Mouse (Mus musculus) heart, embryonic 12.5 days (tissue): ENCODE measurements at regions not wholly inside any gene's neighbourhood (a gene's known extent, or its start where the extent isn't known, plus 50 kb on each side); places are given as distances from the start of the nearest gene placed in this dataset.

Experiments used
- ATAC-seq: fragments of 200-750 bp; cut with Nextera tagmentation; 2 replicates; pipeline ENCODE4 v1.8.0; 2017; ENCODE audit warnings: moderate TSS enrichment, moderate library complexity; ENCODE audit not compliant: insufficient number of reproducible peaks, low FRiP score
- H3K27ac ChIP-seq: fragments of 300-500 bp; sonication (generic); 2 replicates; pipeline ENCODE4 v1.5.1; 2016; ENCODE audit warnings: mild to moderate bottlenecking, moderate library complexity; ENCODE audit not compliant: poor library complexity, severe bottlenecking
- H3K27me3 ChIP-seq: fragments of 300-500 bp; sonication (generic); replicated peaks from 2 replicates; pipeline ENCODE4 v1.6.1; 2016; ENCODE audit warnings: mild to moderate bottlenecking, moderate library complexity
- H3K36me3 ChIP-seq: fragments of 300-500 bp; sonication (generic); 2 replicates; pipeline ENCODE4 v1.6.1; 2016; ENCODE audit warnings: mild to moderate bottlenecking, moderate library complexity
- H3K4me1 ChIP-seq: fragments of 300-500 bp; sonication (generic); replicated peaks from 2 replicates; pipeline ENCODE4 v1.6.1; 2016; ENCODE audit warnings: mild to moderate bottlenecking
- H3K4me2 ChIP-seq: fragments of 300-500 bp; sonication (generic); 2 replicates; pipeline ENCODE4 v1.6.1; 2016; ENCODE audit warnings: mild to moderate bottlenecking, moderate library complexity
- H3K4me3 ChIP-seq: fragments of 300-500 bp; sonication (generic); 2 replicates; pipeline ENCODE4 v1.5.1; 2016; ENCODE audit warnings: mild to moderate bottlenecking
- H3K9ac ChIP-seq: fragments of 300-500 bp; sonication (generic); 2 replicates; pipeline ENCODE4 v1.6.1; 2016; ENCODE audit warnings: mild to moderate bottlenecking, moderate library complexity
- H3K9me3 ChIP-seq: fragments of 300-500 bp; sonication (generic); replicated peaks from 2 replicates; pipeline ENCODE4 v1.6.1; 2016; ENCODE audit warnings: mild to moderate bottlenecking, moderate library complexity
- WGBS: fragments of 180-500 bp; shearing (Covaris S2); methylation state at CpG from one replicate; pipeline ENCODE4 v1.1.7; 2016; 5-methylcytosine and 5-hydroxymethylcytosine counted together

- 56% methylated on average over 15 of the region's 15 CpGs for WGBS
- H3K4me1 ChIP-seq: no peaks in the 10 kb centered on the region; the same call in 1 of the 2 replicates
- no peaks in the 10 kb centered on the region for H3K27me3 ChIP-seq
- H3K9ac ChIP-seq: no peak overlapping the region
- H3K4me2 ChIP-seq: no peak overlapping the region
- H3K36me3 ChIP-seq: no peaks in the 10 kb centered on the region
- H3K27ac ChIP-seq: no peak overlapping the region
- no peaks in the 10 kb centered on the region for H3K9me3 ChIP-seq
- ATAC-seq: no peak
- H3K4me3 ChIP-seq: no peak overlapping the region
Observed at GRCm38 (mm10) chr1:136717830-136718517, 93.3 kb downstream of the Zfp281 start.

DNA sequence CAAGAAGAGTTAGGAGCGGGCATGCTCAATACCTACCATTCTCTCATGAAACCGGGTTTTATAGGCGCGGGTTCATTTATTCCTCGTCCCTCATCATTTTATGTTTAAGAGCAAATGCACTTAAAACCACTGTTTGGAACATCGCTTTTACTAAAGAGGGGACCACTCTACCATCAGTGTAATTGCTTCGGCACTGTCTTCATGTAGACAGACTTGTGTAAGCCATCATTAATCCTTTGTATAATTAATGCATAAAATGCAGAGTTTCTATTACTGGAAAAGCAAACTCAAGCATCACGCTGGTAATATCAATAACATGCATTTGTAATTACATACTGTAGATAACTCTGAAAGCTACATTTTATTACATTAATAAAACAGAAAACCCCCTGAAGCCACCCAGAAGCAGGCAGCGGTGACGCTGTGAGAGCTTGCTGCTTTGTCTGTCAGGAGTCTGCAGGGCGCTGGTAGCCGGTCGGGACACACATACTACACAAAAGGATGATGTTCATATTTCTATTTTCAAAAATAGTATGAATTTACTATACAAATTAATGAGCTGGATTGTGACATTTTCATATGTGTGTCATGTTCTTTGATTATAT is 99.2 kb downstream of the Zfp281 start:
- Histone ChIP-seq H3K4me3 (no peak overlapping the region), H3K27me3 (no peaks in the 10 kb centered on the region), H3K4me2 (no peak overlapping the region), H3K9ac (no peak overlapping the region), H3K36me3 (no peaks in the 10 kb centered on the region), H3K27ac (no peak overlapping the region), H3K4me1 (no peaks in the 10 kb centered on the region), H3K9me3 (no peaks in the 10 kb centered on the region)
- WGBS: 90% methylated on average over 13 of the region's 13 CpGs
- no peak for ATAC-seq

DNA sequence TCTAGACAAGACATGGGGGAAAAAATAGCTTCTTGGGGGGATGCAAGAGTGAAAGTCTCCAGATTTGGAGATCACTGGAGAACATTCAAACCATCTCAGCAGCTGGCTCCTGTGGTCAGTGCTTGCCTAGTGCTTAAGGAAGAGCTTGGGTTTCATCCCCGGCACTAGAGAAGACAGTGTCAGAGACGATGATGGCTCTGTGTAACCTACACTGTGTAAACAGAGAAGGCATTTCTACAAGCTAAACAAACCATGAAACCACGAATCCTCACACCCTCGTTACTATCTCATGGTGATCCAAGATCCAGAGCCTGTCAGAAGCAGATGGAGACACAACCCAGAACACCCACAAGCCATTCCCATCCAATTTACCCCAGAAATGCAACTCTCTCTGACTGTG is 100.5 kb downstream of the Zfp281 start:
- Histone ChIP-seq H3K36me3 (no peaks in the 10 kb centered on the region), H3K4me2 (no peak overlapping the region), H3K27me3 (no peaks in the 10 kb centered on the region), H3K4me3 (no peak overlapping the region), H3K4me1 (no peaks in the 10 kb centered on the region), H3K9me3 (no peaks in the 10 kb centered on the region), H3K27ac (no peak overlapping the region), H3K9ac (no peak overlapping the region)
- WGBS: 21% methylated on average over 4 of the region's 4 CpGs
- no peak for ATAC-seq

DNA sequence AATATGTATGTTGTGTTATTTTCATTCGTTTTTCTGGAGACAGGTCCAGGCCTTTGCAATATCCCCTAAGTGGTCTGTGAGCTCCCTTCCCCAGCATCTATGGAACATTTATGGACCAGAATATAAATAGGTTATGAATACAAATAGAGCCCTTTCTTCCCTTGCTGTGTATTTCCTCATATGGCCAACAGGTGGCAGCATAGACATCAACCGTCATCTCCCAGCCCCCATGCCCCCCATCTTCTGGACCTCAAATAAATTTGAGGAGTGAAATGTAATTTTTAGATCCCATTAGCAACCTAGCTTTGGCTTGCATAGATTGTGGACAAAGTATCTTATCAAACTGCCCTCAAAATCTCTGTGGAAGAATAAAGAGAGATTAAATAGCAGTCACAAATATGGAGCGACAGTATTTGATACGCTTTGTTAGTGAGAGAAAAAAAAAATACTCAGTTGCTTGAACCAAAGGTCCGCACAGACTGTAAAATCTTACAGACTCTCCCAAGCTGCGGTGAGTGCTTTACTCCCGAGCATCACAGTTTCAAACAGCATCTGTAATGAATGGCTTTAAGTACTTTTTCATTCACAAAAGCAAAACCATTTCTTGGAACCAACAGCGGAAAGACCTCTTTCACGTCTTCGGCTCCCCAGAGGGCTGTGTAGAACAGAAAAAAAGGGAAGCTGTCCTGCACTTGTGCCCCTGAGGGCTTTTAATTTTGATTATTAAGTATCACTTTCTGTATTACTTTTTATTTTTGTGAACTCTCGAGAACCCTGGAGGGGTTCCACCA is 101.6 kb downstream of the Zfp281 start:
- no peak for ATAC-seq
- no peak overlapping the region for H3K27ac ChIP-seq
- 67% methylated on average over 11 of the region's 11 CpGs for WGBS
- H3K4me1 ChIP-seq: 0 out of 2 replicates have a peak, but pooled peaks cover 2% of the 10 kb centered on the region
- no peaks in the 10 kb centered on the region for H3K36me3 ChIP-seq
- H3K27me3 ChIP-seq: 0 out of 2 replicates have a peak, but pooled peaks cover 9% of the 10 kb centered on the region
- no peak overlapping the region for H3K9ac ChIP-seq
- H3K9me3 ChIP-seq: no peaks in the 10 kb centered on the region
- no peak overlapping the region for H3K4me3 ChIP-seq
- H3K4me2 ChIP-seq: no peak overlapping the region

- no peak overlapping the region for H3K9ac ChIP-seq
- H3K36me3 ChIP-seq: no peaks in the 10 kb centered on the region
- H3K9me3 ChIP-seq: no peaks in the 10 kb centered on the region
- 0 out of 2 replicates have a peak, but pooled peaks cover 10% of the 10 kb centered on the region for H3K27me3 ChIP-seq
- WGBS: 66% methylated on average over 7 of the region's 7 CpGs
- H3K4me2 ChIP-seq: no peak overlapping the region
- 0 out of 2 replicates have a peak, but pooled peaks cover 3% of the 10 kb centered on the region for H3K4me1 ChIP-seq
- ATAC-seq: no peak
- no peak overlapping the region for H3K27ac ChIP-seq
- no peak overlapping the region for H3K4me3 ChIP-seq
Observed at GRCm38 (mm10) chr1:136727868-136728631, 103.3 kb downstream of the Zfp281 start.

- 90% methylated on average over 4 of the region's 4 CpGs for WGBS
- no peak overlapping the region for H3K9ac ChIP-seq
- ATAC-seq: no peak
- H3K4me2 ChIP-seq: no peak overlapping the region
- H3K9me3 ChIP-seq: no peaks in the 10 kb centered on the region
- H3K4me1 ChIP-seq: 0 out of 2 replicates have a peak, but pooled peaks cover 3% of the 10 kb centered on the region
- no peak overlapping the region for H3K4me3 ChIP-seq
- H3K36me3 ChIP-seq: no peaks in the 10 kb centered on the region
- 0 out of 2 replicates have a peak, but pooled peaks cover 10% of the 10 kb centered on the region for H3K27me3 ChIP-seq
- no peak overlapping the region for H3K27ac ChIP-seq
Observed at GRCm38 (mm10) chr1:136728632-136728944, 103.9 kb downstream of the Zfp281 start.

GRCm38 (mm10) chr1:136730638-136731037 is 105.9 kb downstream of the Zfp281 start:
- 0 out of 2 replicates have a peak, but pooled peaks cover 10% of the 10 kb centered on the region for H3K27me3 ChIP-seq
- no peaks in the 10 kb centered on the region for H3K9me3 ChIP-seq
- H3K27ac ChIP-seq: no peak overlapping the region
- H3K4me1 ChIP-seq: 0 out of 2 replicates have a peak, but pooled peaks cover 3% of the 10 kb centered on the region
- no peak overlapping the region for H3K9ac ChIP-seq
- H3K4me2 ChIP-seq: no peak overlapping the region
- H3K36me3 ChIP-seq: no peaks in the 10 kb centered on the region
- no peak overlapping the region for H3K4me3 ChIP-seq
- no peak for ATAC-seq
- WGBS: 36% methylated on average over 11 of the region's 11 CpGs

GRCm38 (mm10) chr1:136738030-136738429 is 113.3 kb downstream of the Zfp281 start:
- no peak for ATAC-seq
- 20% methylated on average over 5 of the region's 5 CpGs for WGBS
- Histone ChIP-seq H3K27ac (no peak overlapping the region), H3K27me3 (no peaks in the 10 kb centered on the region), H3K36me3 (no peaks in the 10 kb centered on the region), H3K9ac (no peak overlapping the region), H3K4me1 (0 out of 2 replicates have a peak, but pooled peaks cover 2% of the 10 kb centered on the region), H3K9me3 (no peaks in the 10 kb centered on the region), H3K4me3 (no peak overlapping the region), H3K4me2 (no peak overlapping the region)

DNA sequence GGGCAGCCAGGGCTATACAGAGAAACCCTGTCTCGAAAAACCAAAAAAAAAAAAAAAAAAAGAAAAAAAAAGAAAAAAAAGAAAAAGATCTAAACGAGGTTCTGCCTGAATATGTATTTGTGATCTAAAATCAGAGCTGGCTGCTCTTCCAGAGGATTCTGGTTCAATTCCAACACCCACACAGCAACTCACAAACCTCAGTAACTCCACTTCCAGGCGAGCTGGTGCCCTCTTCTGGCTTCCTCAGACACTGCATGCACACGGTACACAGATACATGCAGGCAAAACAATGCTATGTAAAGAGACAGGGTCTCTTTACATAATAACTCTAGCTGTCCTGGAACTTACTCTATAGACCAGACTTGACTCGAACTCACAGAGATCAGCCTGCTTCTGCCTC is 114.8 kb downstream of the Zfp281 start:
- no peaks in the 10 kb centered on the region for H3K27me3 ChIP-seq
- no peak overlapping the region for H3K9ac ChIP-seq
- H3K4me2 ChIP-seq: no peak overlapping the region
- WGBS: 81% methylated on average over 5 of the region's 5 CpGs
- no peak overlapping the region for H3K27ac ChIP-seq
- ATAC-seq: no peak
- no peak overlapping the region for H3K4me3 ChIP-seq
- no peaks in the 10 kb centered on the region for H3K36me3 ChIP-seq
- 0 out of 2 replicates have a peak, but pooled peaks cover 2% of the 10 kb centered on the region for H3K4me1 ChIP-seq
- H3K9me3 ChIP-seq: no peaks in the 10 kb centered on the region

DNA sequence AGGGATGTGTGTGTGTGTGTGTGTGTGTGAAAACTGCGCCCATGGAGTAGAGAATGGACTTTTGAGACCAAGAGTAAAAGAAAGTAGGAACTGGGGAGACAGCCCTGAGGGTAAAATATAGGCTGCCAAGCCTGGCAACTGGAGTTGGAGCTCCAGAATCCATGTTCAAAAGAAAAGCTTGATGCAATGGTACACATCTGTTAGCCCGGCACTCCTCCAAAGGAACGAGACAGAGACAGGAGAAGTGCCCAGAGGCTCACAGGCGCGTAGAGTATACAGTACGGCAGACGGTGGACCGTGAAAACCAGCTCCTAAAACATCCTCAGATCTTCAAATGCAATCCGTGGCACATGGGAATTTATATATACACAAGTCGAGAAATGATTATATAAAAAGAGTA is 116.4 kb downstream of the Zfp281 start:
- Histone ChIP-seq H3K9me3 (no peaks in the 10 kb centered on the region), H3K4me2 (no peak overlapping the region), H3K27ac (no peak overlapping the region), H3K4me3 (no peak overlapping the region), H3K36me3 (no peaks in the 10 kb centered on the region), H3K9ac (no peak overlapping the region), H3K4me1 (0 out of 2 replicates have a peak, but pooled peaks cover 2% of the 10 kb centered on the region), H3K27me3 (no peaks in the 10 kb centered on the region)
- WGBS: 83% methylated on average over 10 of the region's 10 CpGs
- no peak for ATAC-seq

DNA sequence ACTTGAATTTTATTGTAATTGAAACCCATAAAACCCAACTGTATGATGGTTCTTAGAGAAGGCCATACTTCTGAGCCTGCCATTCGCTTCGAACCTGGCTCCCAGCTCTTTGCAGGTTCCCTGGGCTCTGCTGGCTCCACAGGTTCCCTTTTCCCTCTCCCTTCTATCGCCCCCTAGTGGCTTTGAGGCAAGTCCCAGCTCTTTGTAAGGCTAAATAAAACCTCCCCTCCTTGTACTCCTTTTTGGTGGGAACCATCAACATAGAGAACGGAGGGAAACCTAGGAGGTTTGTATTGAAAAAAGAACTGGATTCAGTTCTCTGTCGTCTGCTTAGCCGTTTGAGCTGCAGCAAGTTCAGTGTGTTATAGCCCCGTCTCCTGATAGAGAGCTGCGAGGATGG is 124.5 kb downstream of the Zfp281 start:
- H3K27ac ChIP-seq: no peak overlapping the region
- H3K9me3 ChIP-seq: no peaks in the 10 kb centered on the region
- no peak overlapping the region for H3K4me3 ChIP-seq
- no peak overlapping the region for H3K9ac ChIP-seq
- H3K36me3 ChIP-seq: no peaks in the 10 kb centered on the region
- no peak overlapping the region for H3K4me2 ChIP-seq
- H3K4me1 ChIP-seq: peaks cover 6% of the 10 kb centered on the region; the same call in 1 of the 2 replicates
- WGBS: 53% methylated on average over 8 of the region's 8 CpGs
- no peak for ATAC-seq
- H3K27me3 ChIP-seq: no peaks in the 10 kb centered on the region
